Mouse (Mus musculus) heart, adult 2 months (tissue): ENCODE data around the gene Pnmal1. TPM values are rescaled to one million over a fixed set of nuclear protein-coding genes. Genes with fewer than 3 reads are reported as not detected.
A peak's percentile ranks its signal among the peaks of the same experiment; 100 is the strongest.

Experiments used
- DNase-seq, 2 experiments: peaks; one replicate each; pipeline ENCODE4 v3.0.0; 2021
- H3K27ac ChIP-seq: fragments of 200-600 bp; 2 replicates; pipeline ENCODE4 v1.8.1; 2022
- H3K27me3 ChIP-seq: fragments of 200-500 bp; 2 replicates; pipeline ENCODE4 v1.6.1; 2012; ENCODE audit warnings: mild to moderate bottlenecking, low read length, inconsistent platforms, mixed read lengths; ENCODE audit not compliant: control insufficient read depth, insufficient read depth
- H3K36me3 ChIP-seq: fragments of 200-500 bp; 2 replicates; pipeline ENCODE4 v1.6.1; 2012; ENCODE audit warnings: low read length, inconsistent platforms; ENCODE audit not compliant: control insufficient read depth, insufficient read depth
- H3K4me1 ChIP-seq: fragments of 200-500 bp; 2 replicates; pipeline ENCODE4 v1.6.1; 2011; ENCODE audit warnings: low read length; ENCODE audit not compliant: control insufficient read depth, insufficient read depth
- H3K4me3 ChIP-seq: fragments of 200-600 bp; 2 replicates; pipeline ENCODE4 v1.8.1; 2022
- H3K79me2 ChIP-seq: fragments of 200-500 bp; replicated peaks from 2 replicates; pipeline ENCODE4 v1.6.1; 2012; ENCODE audit warnings: mild to moderate bottlenecking, inconsistent platforms, low read length, moderate library complexity, mixed read lengths; ENCODE audit not compliant: control insufficient read depth, insufficient read depth
- H3K9ac ChIP-seq: fragments of 200-500 bp; 2 replicates; pipeline ENCODE4 v1.6.1; 2012; ENCODE audit warnings: low read depth, mild to moderate bottlenecking, control low read depth, inconsistent platforms, low read length, mixed read lengths
- CTCF ChIP-seq: fragments of 200-600 bp; IDR thresholded peaks from 2 replicates; pipeline ENCODE4 v1.8.1; 2022; ENCODE audit warnings: antibody characterized with exemption, mild to moderate bottlenecking, moderate library complexity
- EP300 ChIP-seq: fragments of 200-500 bp; IDR thresholded peaks from 2 replicates; pipeline ENCODE4 v1.6.1; 2011; ENCODE audit warnings: low read depth, low read length, control low read depth; ENCODE audit not compliant: insufficient read depth
- POLR2A ChIP-seq: fragments of 200-500 bp; IDR thresholded peaks from 2 replicates; pipeline ENCODE4 v1.6.1; 2011; ENCODE audit warnings: mild to moderate bottlenecking, low read depth, low read length, control low read depth; ENCODE audit not compliant: insufficient read depth
- WGBS: fragments of 180-500 bp; shearing (Covaris S2); methylation state at CpG from one replicate; pipeline ENCODE4 v1.1.7; 2018; 5-methylcytosine and 5-hydroxymethylcytosine counted together
- intact Hi-C: fragments of 180-260 bp; cut with DNase I; formaldehyde crosslinking; loops from one replicate; pipeline ENCODE4 v1.15.1; 2025
- polyA plus RNA-seq: library from polyadenylated mRNA; depleted of rRNA; stranded (reverse); fragments of >200 nt; gene quantifications from 2 replicates; pipeline ENCODE4 v1.2.3, GENCODE M21; 2012
- total RNA-seq, 2 experiments: library from RNA; stranded (reverse); gene quantifications; 2 replicates each; pipeline ENCODE4 v1.2.3; 2021

The Pnmal1 gene
- total and polyA plus RNA-seq, 3 experiments = 0.06 to 0.11 TPM; not detected in 1

DNA sequence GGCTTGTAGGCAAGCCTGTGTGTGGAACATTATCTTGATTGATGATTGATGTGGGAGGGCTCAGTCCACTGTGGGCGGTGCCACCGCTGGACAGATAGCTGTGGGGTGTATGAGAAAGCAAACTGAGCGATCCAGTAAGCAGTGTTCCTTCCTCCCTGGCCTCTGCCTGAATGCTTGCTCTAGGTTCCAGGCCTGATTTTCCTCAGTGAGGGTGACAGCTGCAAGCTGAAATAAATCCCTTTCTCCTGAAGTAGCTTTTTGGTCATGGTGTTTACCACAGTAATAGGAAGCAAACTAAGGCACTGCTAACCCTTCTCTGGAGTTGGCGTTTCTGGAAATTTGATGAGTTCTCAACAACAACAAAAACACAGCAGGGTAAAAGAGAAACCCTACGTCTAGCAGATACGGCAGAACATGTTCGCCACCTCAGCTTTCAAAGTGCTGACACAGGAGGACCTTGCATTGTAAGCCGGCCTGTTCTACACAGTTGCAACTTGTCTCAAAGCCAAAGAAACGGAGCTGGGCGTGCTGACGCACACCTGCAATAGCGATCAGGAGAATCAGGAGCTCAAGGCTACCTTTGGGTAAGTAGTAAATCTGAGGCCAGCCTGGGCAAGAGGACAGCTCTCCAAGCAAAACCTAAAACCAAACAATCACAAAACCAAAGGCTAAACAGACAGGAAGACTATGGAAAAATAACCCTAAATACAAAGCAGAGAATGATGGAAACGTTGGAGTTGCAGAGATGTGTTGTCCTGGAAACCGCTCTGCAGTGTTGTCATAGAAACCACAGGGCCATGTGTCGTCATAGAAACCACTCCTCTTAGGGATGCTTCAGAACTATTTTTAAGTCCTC lies 2.8 kb upstream of the Pnmal1 start:
- no peaks in the 10 kb centered on the region for H3K27me3 ChIP-seq
- H3K4me1 ChIP-seq = no peaks in the 10 kb centered on the region
- intact Hi-C loops = no loop called here
- H3K9ac ChIP-seq = no peak overlapping the region
- no peaks in the 10 kb centered on the region for H3K36me3 ChIP-seq
- H3K27ac ChIP-seq = no peak overlapping the region
- DNase-seq = no peak
- no peaks in the 10 kb centered on the region for H3K79me2 ChIP-seq
- H3K4me3 ChIP-seq = no peak overlapping the region
- TF ChIP-seq POLR2A (no peak), CTCF (no peak), EP300 (no peak)
- 74% methylated on average over 15 of the region's 15 CpGs for WGBS

DNA sequence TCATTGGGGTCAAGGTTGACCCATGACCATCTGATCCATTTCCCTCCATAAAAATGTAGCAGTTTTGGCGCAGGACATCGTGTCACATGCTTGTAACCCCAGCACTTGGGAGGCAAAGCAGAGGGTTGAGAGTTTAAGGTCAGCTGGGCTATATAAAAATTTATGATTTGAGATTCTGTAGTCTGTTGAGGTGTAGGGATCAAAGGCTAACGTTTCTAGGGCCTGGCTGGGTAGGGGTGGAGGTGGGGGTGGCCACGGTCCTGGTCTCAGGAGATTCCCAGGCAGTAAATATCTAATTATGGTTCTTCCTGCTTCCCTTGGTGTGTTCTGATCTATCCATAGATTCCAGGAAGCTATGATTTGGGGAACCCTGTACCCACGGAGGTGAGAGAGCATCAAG lies 2.2 kb downstream of the Pnmal1 start:
- no peak overlapping the region for H3K4me3 ChIP-seq
- no peaks in the 10 kb centered on the region for H3K4me1 ChIP-seq
- no peaks in the 10 kb centered on the region for H3K79me2 ChIP-seq
- H3K27me3 ChIP-seq = no peaks in the 10 kb centered on the region
- H3K36me3 ChIP-seq = no peaks in the 10 kb centered on the region
- H3K9ac ChIP-seq = no peak overlapping the region
- TF ChIP-seq CTCF (no peak), EP300 (no peak), POLR2A (no peak)
- no peak overlapping the region for H3K27ac ChIP-seq
- intact Hi-C loops = no loop called here
- no peak for DNase-seq
- WGBS = 69% methylated on average over 5 of the region's 5 CpGs

- TF ChIP-seq CTCF (no peak), EP300 (no peak), POLR2A (no peak)
- H3K27me3 ChIP-seq = no peaks in the 10 kb centered on the region
- H3K4me3 ChIP-seq = no peak overlapping the region
- no peaks in the 10 kb centered on the region for H3K36me3 ChIP-seq
- WGBS = 88% methylated on average over 6 of the region's 6 CpGs
- no peak for DNase-seq
- no peak overlapping the region for H3K9ac ChIP-seq
- H3K79me2 ChIP-seq = no peaks in the 10 kb centered on the region
- H3K4me1 ChIP-seq = no peaks in the 10 kb centered on the region
- H3K27ac ChIP-seq = no peak overlapping the region
- intact Hi-C loops = no loop called here
These were observed 8.9 kb downstream of the Pnmal1 start for GRCm38 (mm10) chr7:16968414-16968813.

DNA sequence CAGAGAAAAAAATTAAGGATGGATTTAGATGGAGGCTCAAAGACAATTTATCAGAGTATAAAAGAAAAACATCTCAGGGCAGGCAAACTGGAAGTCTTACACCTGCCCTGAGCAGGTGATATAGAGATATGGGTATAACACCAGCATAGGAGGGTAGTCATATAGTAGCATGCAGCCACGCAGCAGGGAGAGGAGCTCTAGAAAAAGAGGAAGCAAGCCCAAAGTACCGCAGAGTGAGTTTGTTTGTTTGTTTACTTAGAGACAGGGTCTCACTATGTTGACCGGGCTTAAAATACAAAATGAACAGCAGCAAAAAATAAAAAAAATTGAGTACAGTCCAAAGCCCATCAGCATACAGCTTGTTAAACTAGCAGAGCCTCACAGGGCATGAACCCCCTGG lies 11.7 kb downstream of the Pnmal1 start:
- 72% methylated on average over 3 of the region's 3 CpGs for WGBS
- Histone ChIP-seq H3K36me3 (no peaks in the 10 kb centered on the region), H3K9ac (no peak overlapping the region), H3K79me2 (no peaks in the 10 kb centered on the region), H3K27me3 (no peaks in the 10 kb centered on the region), H3K4me3 (no peak overlapping the region), H3K27ac (no peak overlapping the region), H3K4me1 (no peaks in the 10 kb centered on the region; the same call in 1 of the 2 replicates)
- DNase-seq = no peak
- intact Hi-C loops = no loop called here
- TF ChIP-seq EP300 (no peak), POLR2A (no peak), CTCF (no peak)

DNA sequence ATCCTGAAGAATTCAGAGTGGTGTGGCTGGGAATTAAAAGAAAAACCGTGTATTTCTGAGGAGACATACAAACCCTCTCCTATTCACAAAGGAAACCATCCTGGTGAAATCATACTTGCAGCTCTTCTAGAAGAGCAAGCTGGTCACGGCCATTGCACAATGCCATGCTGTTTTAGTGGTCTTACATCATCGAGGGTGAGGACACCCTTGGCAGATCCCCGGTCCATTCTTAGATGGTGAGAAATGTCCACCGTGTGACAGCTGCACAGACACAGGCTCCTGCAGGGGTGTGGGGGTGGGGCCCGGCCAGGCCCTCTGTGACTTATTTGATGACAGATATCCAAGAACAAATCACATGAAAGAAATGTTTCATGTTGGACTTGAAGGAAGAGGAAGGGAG lies 14.5 kb downstream of the Pnmal1 start:
- DNase-seq = peak; percentile 60 to 80
- WGBS = 25% methylated on average over 6 of the region's 6 CpGs
- no peak overlapping the region for H3K9ac ChIP-seq
- TF ChIP-seq EP300 = peak; percentile 88
- no peak for TF ChIP-seq CTCF
- no peaks in the 10 kb centered on the region for H3K36me3 ChIP-seq
- no peaks in the 10 kb centered on the region; the same call in 1 of the 2 replicates for H3K4me1 ChIP-seq
- no peaks in the 10 kb centered on the region for H3K79me2 ChIP-seq
- intact Hi-C loops = no loop called here
- H3K27me3 ChIP-seq = no peaks in the 10 kb centered on the region
- H3K4me3 ChIP-seq = no peak overlapping the region
- H3K27ac ChIP-seq = peak overlapping the region; percentile 63

DNA sequence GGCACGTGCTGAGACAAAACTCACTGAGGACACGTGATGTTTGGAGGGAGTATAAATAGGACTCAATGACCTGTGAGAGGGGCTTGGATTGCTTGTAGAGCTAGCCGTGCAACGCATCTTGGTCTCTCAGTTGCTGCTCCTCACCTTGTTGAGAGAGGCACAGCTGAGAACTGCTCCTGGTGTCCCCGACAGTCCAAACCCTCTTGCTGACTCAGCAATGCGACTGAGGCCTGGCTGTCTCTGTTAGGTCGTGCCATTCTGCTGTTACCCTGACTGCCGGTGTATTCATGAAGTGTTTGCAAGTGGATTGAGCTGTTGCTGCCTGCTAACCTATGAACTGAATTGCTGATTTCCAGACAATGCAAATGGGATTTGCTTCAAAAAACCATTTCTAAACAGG lies 16.8 kb downstream of the Pnmal1 start:
- peaks cover 4% of the 10 kb centered on the region for H3K4me1 ChIP-seq
- WGBS = 64% methylated on average over 8 of the region's 8 CpGs
- no peak overlapping the region for H3K27ac ChIP-seq
- TF ChIP-seq CTCF (no peak), POLR2A (no peak), EP300 (no peak)
- H3K4me3 ChIP-seq = no peak overlapping the region
- DNase-seq = no peak
- H3K79me2 ChIP-seq = no peaks in the 10 kb centered on the region
- H3K9ac ChIP-seq = no peak overlapping the region
- intact Hi-C loops = no loop called here
- H3K36me3 ChIP-seq = no peaks in the 10 kb centered on the region
- no peaks in the 10 kb centered on the region for H3K27me3 ChIP-seq
